Mouse (Mus musculus) cerebellum, adult 11 months (tissue): ENCODE results near the gene Rnf144a.
"Not testable (repeated sequence)": the region's sequence is repeated elsewhere in the genome, so short reads cannot be mapped to it uniquely, and the experiment has no call there.

Source experiments
- DNase-seq: peaks from one replicate; pipeline ENCODE4 v3.0.0; 2022

Rnf144a gene

DNA sequence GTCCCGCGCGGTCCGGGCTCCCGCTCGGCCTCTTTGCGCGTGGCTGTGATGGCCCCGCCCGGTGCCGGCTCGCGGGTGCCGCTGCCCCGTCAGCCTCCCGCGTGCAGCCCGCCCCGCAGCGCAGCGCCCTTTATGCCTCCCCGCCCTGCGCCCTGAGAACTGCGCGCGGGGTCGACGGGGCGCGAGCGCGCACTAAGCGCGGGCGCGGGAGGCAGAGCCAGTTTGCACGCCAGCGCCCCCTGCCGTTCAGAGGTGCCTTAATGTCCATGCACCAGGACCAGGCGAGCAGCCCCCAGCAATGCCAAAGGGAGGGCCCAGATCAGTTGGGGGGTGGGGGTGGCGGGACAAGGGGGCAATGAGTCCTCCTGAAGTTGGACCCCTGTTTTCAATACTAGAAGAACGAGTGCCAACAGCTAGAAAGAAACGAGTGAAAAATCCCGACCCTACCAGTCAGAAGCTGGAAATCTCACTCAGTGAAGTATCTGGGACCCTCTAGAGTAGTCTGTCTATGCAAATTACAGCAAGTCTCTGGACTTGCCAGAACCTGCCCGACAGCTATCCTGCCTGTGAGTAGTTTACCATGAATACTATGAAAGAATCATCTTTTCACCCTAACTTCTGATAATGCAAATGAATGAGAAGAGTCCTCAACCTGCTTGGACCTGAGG is at the start of gene Rnf144a:
Gene Rnf144a, minus strand, starts transcription at position 151 of the 668 bp plus-strand sequence.
- DNase-seq = peak; percentile 90

DNA sequence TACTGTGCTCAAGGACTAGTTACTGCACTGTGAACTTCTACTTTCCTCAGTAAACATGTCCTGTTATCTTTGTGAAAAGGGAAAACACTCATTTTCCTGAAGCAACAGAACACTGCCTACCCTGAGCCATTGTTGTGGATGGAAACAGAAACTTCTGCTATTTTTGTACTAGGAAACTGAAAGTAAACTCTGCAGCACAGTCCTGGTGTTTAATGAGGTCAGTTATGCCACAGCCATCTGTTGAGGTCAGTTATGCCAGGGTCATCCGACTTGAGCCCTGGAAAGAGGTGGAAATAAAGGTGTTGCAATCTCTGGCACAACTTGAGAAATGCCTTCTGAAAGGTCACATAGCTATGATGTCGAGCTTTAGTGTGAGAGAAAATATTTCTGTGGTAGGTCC is 45.0 kb upstream of the Rnf144a start:
- no peak for DNase-seq

DNA sequence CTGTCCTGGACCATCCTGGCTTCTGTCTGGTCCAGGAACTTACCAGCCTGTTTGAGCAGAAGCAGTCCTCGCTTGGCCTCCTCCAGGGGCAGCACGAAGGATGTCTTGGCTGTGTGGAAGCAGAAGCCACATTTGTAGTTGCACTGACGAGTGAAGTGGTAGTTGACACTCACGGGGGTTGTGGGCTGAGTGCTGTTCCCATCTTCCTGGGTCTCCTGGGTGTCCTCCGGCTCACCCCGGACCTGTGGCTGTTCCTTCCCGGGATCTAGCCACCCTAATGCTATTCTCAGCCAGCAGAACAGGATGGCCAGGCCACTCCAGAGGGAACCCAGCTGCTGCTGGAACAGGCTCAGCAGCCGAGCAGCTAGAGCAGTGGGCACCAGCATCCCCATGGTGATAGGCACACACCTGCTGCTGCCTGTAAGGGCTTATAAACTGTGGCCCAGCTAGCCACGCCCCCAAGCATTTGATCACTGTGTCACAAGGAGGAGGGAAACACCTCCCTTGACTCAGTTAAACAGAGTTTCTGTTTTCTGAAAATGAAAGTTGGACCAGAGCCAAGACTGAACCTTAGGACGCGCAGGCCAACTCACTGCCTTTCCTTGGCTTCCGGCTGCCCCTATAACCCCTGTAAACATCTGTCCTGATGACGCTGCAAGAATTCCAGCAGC is 41.1 kb upstream of the Rnf144a start, which contains the start of gene Rsad2:
Gene Rsad2, minus strand, starts transcription at position 425 of the 671 bp plus-strand sequence.
- DNase-seq = no peak

DNA sequence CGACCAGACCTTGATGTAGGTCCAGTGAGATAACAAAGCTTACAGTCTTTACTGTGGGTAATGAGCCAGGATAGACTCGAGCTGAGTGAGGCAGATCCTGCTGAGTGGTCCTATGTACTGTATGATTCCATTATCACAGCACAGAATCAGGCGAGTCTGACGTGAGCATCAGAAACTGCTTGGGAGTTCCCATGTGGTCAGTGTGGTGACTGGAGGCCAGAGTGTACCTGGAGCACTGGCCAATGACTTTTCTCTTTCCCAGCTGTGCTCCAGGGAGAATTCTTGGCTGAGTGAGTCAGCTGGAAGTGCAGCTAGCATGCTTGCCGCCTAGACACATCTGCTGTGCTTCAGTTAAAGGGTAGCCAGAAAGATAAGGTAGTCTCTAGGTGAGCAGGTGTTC is 39.6 kb upstream of the Rnf144a start:
- no peak for DNase-seq

DNA sequence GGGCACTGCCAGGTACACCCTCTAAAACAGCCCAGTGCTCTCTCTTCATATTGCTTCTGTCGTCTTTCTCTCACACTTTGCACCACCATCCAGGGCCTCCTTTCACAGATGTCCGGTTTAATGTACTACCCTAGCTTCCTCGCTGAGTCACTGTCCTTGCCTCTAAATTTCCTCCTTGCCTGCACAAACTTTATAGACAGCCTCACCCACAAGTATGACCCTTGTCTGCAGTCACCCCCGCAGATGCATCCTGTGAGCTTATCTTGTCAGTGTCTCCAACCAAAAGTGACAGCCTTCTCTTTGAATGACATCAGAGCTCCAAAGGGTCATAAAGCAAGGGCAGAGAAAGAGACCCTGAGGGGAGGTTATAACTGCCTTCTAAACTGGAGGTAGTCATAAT is 37.9 kb upstream of the Rnf144a start:
- DNase-seq = no peak

DNA sequence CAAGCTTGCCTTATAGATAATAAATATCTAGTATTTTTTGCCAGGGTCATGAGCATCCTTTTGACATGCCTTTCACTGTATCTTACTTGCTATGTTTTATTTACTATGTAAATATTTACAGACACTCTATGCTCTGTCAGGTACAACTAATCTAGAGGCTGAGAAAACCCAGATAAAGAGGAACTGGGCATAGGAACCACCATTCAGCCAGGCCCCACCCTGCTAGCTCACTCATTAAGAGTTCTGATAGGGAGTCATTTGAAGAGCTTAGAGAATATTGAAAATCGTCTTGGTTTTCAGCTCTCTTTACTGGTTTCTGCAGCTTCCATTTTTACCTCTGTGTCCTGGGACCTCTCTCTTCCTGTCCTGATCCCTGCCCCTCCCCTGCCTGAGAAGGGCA is 36.1 kb upstream of the Rnf144a start:
- no peak for DNase-seq

DNA sequence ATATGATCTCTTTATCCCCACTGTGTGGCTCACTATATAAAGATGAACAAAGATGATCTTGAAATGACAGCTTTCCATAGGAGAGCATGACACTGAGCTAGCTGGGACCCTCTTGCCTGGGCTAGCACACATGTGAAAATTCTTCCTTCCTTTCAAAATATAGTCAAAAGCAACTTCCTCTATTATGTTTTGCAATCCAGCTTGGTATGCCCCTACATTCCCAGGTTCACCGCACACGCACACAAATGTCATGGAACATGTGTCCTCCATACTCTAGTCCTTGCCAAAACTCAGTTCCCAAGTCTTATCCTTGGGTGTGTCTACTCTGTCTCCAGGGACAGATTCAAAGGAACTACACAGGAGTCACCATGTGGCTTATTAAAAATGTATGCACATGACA is 34.4 kb upstream of the Rnf144a start:
- DNase-seq = no peak

DNA sequence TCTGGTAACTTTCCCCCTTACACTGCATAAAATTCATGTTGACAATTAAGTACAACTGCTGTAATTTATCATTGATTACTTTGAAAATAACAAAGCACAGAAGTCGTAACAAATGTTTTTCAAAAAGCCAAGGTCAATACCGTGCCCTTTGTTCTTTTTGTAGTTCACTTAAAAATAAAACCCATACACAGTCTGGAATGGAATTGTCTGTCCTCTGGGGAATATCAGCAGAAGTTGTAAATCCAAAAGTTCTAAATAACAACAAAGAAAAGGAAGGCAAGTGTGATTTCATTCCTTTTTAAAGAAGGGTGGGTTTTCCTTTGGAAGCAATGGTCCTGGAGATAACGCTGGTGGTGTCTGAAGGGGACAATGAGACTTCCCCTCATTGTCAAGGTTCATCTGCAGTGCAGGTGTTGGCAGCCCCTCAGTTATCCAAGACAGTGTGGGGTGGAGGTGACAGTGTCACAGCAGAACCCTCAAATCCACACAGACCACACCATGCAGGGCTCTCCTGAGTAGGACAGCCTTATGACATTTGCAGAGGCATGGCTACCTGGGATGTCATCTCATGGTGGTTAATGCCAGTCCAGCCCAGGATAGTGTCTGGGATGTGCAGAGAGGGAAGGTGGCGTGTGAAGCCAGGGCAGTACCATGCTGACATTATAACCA is 31.5 kb upstream of the Rnf144a start:
- no peak for DNase-seq

DNA sequence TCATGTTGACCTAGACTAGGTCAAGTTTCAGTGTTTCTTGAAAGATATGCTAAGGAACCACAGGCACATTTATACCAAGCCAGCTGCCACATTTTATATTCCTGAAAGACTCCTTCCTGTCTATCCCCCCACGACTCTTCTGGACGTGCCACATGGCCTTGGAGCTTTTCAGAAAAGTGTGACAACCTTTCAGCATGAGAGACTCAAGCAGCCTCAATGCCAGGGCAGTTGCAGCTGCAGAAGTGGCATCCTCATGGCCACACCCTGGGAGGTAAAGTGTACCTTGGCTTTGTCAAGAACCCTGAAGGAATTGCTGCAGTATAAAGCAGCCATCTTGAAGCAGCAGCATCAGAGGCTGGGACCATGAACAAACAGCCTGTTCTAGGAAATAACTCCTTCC is 29.5 kb upstream of the Rnf144a start:
- no peak for DNase-seq

DNA sequence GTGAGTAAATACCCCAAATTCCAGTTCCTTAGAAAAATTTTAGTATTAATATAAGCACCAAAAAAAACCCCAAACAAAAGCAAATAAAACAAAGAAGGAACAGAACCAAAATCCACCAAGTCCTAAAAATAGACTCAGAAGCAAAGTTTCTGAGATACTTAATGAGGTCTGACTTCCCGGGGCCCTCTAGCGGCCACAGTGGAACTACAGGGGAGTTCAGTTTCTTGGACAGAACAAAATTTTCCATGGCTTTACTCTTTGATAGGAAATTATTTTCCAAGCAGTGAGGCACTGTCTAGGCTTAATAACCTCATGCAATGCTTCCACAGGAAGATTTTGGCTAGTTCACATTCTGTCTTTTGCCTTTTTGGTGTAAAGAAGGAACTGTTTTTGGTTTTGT is 29.0 kb upstream of the Rnf144a start:
- peak; percentile 39 for DNase-seq

DNA sequence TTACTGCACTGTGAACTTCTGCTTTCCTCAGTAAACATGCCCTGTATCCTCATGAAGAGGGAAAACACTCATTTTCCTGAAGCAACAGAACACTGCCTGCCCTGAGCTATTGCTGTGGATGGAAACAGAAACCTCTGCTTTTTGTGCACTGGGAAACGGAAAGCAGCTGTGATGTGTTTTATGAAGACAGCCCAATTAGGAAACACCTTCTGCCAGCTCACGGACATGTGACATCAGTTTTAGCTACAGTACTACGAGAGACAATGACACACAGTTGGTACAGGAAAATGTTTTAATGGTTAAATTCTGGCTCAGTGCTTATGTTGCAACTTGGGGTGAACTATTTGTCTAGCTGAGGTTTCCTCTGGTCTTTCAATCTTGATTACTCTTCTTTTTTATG is 24.3 kb upstream of the Rnf144a start:
- no peak for DNase-seq

DNA sequence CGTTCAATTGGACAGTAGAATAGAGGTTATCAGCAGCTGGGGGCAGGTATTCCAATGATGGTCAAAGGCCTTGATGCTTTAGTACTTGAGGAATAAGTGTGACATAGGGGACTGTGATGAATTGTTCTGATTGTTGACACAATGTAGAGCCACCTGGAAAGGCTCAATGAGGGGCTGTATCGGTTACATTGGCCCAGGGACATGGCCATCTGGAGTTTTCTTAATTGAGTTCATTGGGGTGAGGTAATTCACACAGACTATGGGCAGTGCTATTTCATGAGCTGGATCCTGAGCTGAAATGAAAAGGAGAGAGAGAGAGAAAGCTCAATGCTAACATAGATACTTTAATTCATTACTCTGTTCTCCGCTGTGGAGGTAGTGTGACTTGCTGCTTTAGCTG is 22.9 kb upstream of the Rnf144a start:
- DNase-seq = no peak

DNA sequence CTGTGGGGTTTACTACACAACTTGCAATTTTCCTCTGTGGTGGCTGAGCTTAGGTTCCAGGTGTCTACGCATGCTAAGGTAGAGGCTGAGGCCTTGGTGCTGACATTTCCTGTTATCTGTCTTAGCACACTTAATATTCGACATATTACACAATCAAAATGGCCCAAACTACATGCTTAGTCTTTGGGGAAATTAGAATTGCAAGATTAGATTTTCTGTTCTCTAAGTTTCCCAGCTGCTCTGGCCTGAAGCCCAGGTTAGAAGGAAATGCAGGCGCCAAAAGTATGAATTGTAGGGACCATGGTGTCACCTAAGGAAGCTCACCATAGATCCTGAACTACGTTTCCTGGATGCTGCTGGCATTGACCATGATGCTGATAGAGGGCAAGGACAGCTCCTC is 21.3 kb upstream of the Rnf144a start:
- DNase-seq = no peak

DNA sequence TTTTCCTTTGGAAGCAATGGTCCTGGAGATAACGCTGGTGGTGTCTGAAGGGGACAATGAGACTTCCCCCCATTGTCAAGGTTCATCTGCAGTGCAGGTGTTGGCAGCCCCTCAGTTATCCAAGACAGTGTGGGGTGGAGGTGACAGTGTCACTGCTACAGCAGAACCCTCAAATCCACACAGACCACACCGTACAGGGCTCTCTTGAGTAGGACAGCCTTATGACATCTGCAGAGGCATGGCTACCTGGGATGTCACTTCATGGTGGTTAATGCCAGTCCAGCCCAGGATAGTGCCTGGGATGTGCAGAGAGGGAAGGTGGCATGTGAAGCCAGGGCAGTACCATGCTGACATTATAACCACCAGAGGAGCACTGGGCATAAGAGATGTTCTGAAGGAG is 13.7 kb upstream of the Rnf144a start:
- not testable (repeated sequence) for DNase-seq

DNA sequence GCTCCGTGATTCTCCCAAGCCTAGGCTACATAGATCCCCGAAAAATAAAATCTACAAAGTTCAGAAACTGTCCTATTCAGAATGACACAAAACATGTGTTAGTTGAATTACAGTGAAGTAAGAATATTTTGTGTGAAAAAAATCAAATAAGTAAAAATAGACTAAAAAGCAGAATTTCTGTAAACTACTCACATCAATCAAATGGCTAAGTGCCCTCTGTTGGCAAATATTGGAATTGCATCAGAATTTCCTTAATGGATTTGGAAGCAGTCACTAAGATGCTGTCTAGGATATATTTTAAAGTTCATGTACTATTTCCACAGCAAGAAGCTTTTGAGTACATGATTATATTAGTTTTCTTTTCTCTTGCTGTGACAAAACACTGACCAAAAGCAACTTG is 9.8 kb upstream of the Rnf144a start:
- no peak for DNase-seq

DNA sequence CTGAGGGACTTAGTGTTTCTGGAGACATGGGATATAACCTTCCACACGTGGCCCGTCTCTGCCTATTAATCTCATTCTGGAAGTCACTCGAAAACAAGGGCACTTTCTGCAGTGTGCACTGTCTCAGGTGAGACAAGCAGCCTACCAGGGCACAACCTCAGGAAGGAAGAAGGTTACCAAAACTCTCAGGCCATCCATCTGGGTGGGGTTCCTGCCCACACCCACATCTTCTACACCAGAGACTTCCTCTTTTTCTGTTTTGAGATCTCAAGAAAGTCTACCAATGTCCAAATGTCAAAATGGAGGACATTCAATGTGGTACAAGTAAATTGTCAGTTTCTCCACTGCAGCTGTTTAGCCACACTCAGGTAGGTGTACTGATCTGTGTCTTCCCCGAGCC is 3.3 kb upstream of the Rnf144a start:
- no peak for DNase-seq

DNA sequence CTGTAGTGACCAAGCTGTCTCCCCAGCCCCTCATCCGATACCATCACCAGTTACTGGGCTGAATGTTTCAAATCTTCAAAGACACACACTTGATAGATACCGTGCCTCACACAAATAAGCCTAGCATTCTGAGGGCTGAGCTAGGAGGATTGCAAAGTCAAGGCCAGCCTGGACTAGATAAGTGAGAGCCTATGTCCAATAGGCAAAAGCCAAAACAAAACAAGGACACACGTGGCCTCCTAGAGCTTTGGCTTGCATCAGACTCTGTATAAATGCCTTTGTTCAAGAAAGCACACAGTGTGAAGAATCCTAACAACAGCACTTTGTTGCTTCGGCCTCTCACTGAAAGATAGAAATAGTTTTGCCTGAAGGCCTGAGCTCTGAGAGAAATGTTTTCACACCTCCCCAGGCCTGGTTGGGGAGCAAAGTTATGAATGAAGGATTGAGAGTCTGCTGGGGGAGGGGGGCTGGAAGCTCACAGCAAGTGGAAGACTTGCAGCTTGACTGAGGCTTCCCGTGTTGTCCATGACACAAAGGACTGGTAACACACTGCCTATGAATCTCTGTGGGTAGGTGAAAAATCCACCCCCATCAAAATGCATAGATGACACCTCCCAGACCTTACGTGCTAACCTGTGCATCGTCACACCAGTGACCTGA is 1.7 kb upstream of the Rnf144a start:
- no peak for DNase-seq

DNA sequence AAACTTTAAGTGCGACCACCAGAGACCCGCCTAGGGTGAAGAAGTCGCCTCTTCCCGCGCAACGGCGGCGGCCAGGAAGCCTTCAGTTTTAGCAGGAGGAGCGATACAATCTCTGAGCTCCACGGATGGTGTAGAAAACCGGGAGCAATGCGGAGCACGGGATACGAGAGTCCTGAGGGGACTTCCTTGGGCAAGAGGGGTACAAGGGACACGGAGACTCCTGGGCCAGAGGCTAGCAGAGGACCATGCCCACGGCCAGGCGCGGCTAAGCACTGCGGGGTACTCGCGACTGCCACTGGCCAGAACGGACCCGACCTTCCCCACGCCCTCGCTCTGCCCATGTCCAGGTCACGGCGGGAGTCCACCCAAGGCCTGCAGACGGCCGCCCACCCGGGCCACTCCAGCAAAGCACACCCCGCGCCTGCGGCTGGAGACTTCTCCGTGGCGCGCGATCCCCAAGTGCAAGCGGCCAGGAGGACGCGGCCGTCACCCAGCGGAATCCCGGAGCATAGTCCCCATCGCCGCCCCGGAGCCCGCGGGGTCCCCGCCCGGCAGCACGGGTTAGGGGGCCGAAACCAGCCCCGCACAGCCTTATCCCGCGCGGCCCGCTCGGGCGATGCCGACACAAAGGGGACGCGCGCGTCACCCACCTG is 477 bp downstream of the Rnf144a start:
- DNase-seq = no peak

DNA sequence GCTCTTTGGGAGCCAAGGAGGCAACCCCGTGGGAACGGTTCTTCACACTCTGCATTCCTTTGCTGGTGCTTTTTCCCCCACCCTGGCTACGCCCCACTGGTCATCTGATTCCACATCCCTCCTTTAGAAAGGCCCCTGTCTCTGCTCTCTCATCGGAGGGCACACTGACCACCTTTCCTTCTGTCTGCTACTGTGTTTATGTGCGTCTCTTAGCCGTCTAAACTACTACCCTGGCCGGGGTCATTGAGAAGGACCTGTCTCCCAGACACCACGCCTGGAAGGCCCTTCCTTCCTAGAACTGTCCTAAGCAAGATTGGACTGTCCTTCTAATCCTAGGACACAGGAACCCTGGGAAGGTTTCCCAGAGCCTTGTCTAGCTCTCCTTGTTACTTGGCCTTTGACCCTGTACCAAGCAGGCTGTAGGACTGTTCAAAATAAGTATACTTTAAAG is 1.1 kb downstream of the Rnf144a start:
- DNase-seq = no peak

DNA sequence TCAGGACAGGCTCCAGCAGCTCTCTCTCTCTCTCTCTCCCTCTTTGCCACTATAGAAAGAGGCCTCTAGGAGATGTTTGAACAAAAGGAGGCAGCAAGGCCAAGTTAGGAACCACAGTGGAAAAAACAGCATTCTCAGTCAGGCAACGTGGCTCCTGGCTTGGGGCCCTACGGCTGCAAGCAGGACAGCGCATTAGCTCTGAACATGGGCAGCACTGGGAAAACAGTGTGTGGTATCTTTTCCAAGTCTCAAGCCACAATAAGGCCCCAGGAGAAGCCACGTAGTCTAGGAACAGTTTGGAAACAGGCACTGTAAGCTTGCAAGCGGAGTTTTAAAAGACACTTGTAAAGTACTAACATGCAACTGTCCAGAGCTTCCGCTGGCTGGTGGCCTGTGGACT is 2.3 kb downstream of the Rnf144a start:
- DNase-seq = no peak

DNA sequence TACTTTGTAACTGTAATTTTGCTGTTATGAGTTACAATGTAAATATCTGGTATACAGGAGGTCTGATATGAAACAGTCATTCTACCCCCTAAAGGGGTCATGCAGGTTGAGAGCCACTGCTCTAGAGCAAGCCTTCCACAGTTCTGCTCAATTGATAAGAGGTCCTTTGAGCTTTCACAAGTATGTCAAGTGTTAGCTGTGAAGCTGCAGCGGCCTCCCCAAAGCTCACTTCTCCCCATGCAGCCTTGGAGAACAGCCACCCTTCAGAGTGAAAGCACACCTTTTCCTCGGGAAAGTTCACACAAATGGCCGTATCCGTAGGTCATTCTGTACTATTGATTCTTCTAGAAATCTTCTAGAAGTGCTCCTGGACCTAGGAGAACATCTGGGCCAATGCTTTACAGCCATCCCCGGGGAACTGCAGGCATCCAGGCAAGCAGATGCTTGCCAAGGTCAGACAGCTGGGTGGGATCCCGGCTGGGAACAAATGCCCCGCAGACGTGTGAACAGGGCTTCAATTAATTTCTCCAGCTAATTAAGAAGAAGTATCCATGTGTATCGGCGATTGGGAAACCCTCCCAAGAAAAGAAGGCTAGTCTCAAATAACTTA is 3.1 kb downstream of the Rnf144a start:
- DNase-seq = no peak

DNA sequence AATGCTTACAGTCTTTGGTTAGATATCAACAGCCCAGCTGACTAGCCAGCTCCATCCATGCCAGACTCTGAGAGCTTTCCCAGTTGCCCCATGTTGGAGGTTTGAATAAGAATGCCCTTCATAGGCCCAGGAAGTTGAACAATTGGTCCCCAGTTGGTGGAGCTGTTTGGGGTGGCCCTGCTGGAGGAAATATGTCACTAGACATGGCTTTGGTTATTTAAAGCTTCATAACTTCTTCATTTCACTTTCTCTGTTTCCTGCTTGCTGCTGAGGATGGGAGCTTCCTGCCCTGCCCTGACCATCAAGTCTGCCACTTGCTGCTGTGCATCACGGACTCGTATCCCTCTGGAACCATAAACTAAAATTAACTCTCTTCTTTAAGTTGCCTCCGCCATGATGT is 4.6 kb downstream of the Rnf144a start:
- no peak for DNase-seq

DNA sequence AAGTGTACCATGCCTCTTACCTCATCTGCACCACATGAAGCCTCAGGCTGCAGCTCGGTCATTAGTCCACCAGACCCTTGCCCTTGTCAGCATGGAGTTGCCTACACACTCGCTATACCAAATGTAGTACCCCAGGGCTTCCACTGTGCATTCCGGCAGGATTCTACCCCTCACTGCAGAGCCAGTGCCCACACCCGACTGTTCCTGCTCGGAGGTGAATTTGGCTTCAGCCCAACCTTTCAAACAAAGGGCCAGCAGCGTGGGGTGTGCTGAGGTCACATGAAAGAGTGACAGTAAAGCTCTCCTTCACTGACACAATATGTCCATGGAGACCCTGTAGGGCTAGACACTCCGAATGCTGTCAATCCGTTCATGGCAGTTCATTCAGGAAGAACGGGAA is 6.3 kb downstream of the Rnf144a start:
- no peak for DNase-seq
